Mouse (Mus musculus) embryo, embryonic 10 days (tissue): ENCODE measurements around the gene Plxdc2.

ENCODE experiments used
- DNase-seq: peaks from one replicate; pipeline ENCODE4 v3.0.0-alpha.2; 2015; ENCODE audit warnings: low spot score

The Plxdc2 gene

GRCm38 (mm10) chr2:16571169-16571751 is 215.2 kb downstream of the Plxdc2 start:
- DNase-seq, result no peak

GRCm38 (mm10) chr2:16576566-16576965 is 220.5 kb downstream of the Plxdc2 start:
- DNase-seq, result no peak

GRCm38 (mm10) chr2:16578153-16578552 is 222.0 kb downstream of the Plxdc2 start:
- DNase-seq, result no peak

GRCm38 (mm10) chr2:16588546-16588945 is 232.4 kb downstream of the Plxdc2 start:
- no peak for DNase-seq

GRCm38 (mm10) chr2:16595451-16595850 is 239.3 kb downstream of the Plxdc2 start:
- DNase-seq, result no peak

- no peak for DNase-seq
These were observed 242.1 kb downstream of the Plxdc2 start for GRCm38 (mm10) chr2:16598231-16598630.

GRCm38 (mm10) chr2:16604291-16604690 is 248.2 kb downstream of the Plxdc2 start:
- DNase-seq, result no peak

- peak; percentile 7 for DNase-seq
These were observed 251.9 kb downstream of the Plxdc2 start for GRCm38 (mm10) chr2:16607792-16608586.

- no peak for DNase-seq
These were observed 286.0 kb downstream of the Plxdc2 start for GRCm38 (mm10) chr2:16642061-16642460.

- DNase-seq, result no peak
These were observed 295.6 kb downstream of the Plxdc2 start for GRCm38 (mm10) chr2:16651713-16652112.

GRCm38 (mm10) chr2:16664516-16664915 is 308.4 kb downstream of the Plxdc2 start:
- no peak for DNase-seq

GRCm38 (mm10) chr2:16668391-16668790 is 312.3 kb downstream of the Plxdc2 start:
- DNase-seq, result no peak

GRCm38 (mm10) chr2:16682905-16683304 is 326.8 kb downstream of the Plxdc2 start:
- no peak for DNase-seq

- no peak for DNase-seq
These were observed 327.6 kb downstream of the Plxdc2 start for GRCm38 (mm10) chr2:16683739-16684138.

GRCm38 (mm10) chr2:16684529-16684928 is 328.4 kb downstream of the Plxdc2 start:
- no peak for DNase-seq

- peak; percentile 7 for DNase-seq
These were observed 340.3 kb downstream of the Plxdc2 start for GRCm38 (mm10) chr2:16696390-16696789.

- no peak for DNase-seq
These were observed 341.1 kb downstream of the Plxdc2 start for GRCm38 (mm10) chr2:16697181-16697580.

- DNase-seq, result peak; percentile 38
These were observed 350.1 kb downstream of the Plxdc2 start for GRCm38 (mm10) chr2:16706227-16706626.

GRCm38 (mm10) chr2:16709885-16710284 is 353.8 kb downstream of the Plxdc2 start:
- DNase-seq, result no peak

- DNase-seq, result no peak
These were observed 374.9 kb downstream of the Plxdc2 start for GRCm38 (mm10) chr2:16731033-16731432.

- DNase-seq, result no peak
These were observed 378.3 kb downstream of the Plxdc2 start for GRCm38 (mm10) chr2:16734381-16734780.

- DNase-seq, result peak; percentile 35
These were observed 382.1 kb downstream of the Plxdc2 start for GRCm38 (mm10) chr2:16738241-16738640.

GRCm38 (mm10) chr2:16741813-16742212 is 385.7 kb downstream of the Plxdc2 start:
- DNase-seq, result no peak

- DNase-seq, result peak; percentile 12
These were observed 387.5 kb downstream of the Plxdc2 start for GRCm38 (mm10) chr2:16743568-16743967.
